Mouse (Mus musculus) spleen, adult 2 months (tissue): ENCODE data around the gene Ppan.

Experiments used
- CTCF ChIP-seq: fragments of 200-500 bp; IDR thresholded peaks from 2 replicates; pipeline ENCODE4 v1.5.1; 2011; ENCODE audit warnings: mild to moderate bottlenecking, inconsistent platforms; ENCODE audit not compliant: insufficient read depth, insufficient read length, insufficient replicate concordance; ENCODE audit errors: extremely low read depth
- POLR2A ChIP-seq: fragments of 200-500 bp; IDR thresholded peaks from 2 replicates; pipeline ENCODE4 v1.6.1; 2011; ENCODE audit warnings: low read depth, low read length, inconsistent platforms

DNA sequence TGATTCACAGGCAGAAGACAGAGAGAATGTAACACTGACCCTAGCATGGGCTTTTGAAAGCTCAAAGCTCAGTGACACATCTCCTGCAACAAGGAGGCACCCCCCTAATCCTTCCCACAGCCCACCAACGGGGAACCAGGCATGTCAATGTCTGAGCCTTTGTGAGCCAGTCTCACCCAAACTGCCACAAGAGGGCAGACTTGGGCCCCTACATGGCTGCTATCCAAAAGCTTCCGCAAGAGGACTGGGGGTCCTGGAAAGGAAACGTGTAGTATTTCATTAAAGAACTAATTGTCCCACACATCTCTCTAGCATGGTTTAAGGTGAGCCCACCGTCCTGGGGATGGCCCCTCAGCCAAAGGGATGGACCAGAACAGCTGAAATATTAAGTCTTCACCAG, 26.2 kb upstream of the Ppan start:
- TF ChIP-seq POLR2A (no peak), CTCF (peak; percentile 24; the same call in 1 of the 2 replicates)
